Mouse (Mus musculus): ENCODE measurements at regions not wholly inside any gene's neighbourhood (a gene's known extent, or its start where the extent isn't known, plus 50 kb on each side); places are given as distances from the start of the nearest gene placed in this dataset.

GRCm38 (mm10) chr17:82606642-82607175, 608.4 kb upstream of the Pkdcc start:
- Histone ChIP-seq H3K9me3 (ENCODE audit: control insufficient read depth, low read length) (no peaks in the 10 kb centered on the region), H3K9ac (replicated peaks) (no peak overlapping the region), H3K36me3 (replicated peaks; ENCODE audit: control insufficient read depth, insufficient read depth, low read depth) (no peaks in the 10 kb centered on the region), H3K4me1 (replicated peaks; ENCODE audit: control insufficient read depth in 2 of 2, insufficient read depth in 2 of 2, low read length in 1 of 2) (no peaks in the 10 kb centered on the region), H3K27me3 (ENCODE audit: control insufficient read depth, insufficient read depth, low read length) (no peaks in the 10 kb centered on the region), H3K4me2 (ENCODE audit: low read depth) (no peak overlapping the region), H3K27ac (no peak overlapping the region), H3K4me3 (ENCODE audit: insufficient read depth in 1 of 2, low read depth in 2 of 2, low read length in 2 of 2) (no peak overlapping the region)
- WGBS (ENCODE audit: insufficient replicate concordance): 62% methylated on average over 3 of the region's 3 CpGs
- ATAC-seq (ENCODE audit: insufficient read depth) (no peak), DNase-seq (ENCODE audit: low read depth in 3 of 3, low spot score in 3 of 3) (no peak)
- TF ChIP-seq EP300 (IDR thresholded peaks at IDR 0.05; ENCODE audit: low read depth) (no peak), CTCF (IDR thresholded peaks at IDR 0.05; ENCODE audit: low read depth) (no peak)

- no peak for DNase-seq (ENCODE audit: low read depth in 3 of 3, low spot score in 3 of 3)
- H3K27ac ChIP-seq: no peak overlapping the region
- H3K36me3 ChIP-seq (replicated peaks; ENCODE audit: control insufficient read depth, insufficient read depth, low read depth): no peaks in the 10 kb centered on the region
- no peak overlapping the region for H3K4me2 ChIP-seq (ENCODE audit: low read depth)
- no peaks in the 10 kb centered on the region for H3K4me1 ChIP-seq (replicated peaks; ENCODE audit: control insufficient read depth in 2 of 2, insufficient read depth in 2 of 2, low read length in 1 of 2)
- 47% methylated on average over 2 of the region's 2 CpGs for WGBS (ENCODE audit: insufficient replicate concordance)
- no peaks in the 10 kb centered on the region for H3K9me3 ChIP-seq (ENCODE audit: control insufficient read depth, low read length)
- H3K27me3 ChIP-seq (ENCODE audit: control insufficient read depth, insufficient read depth, low read length): no peaks in the 10 kb centered on the region
- no peak overlapping the region for H3K9ac ChIP-seq (replicated peaks)
- H3K4me3 ChIP-seq (ENCODE audit: insufficient read depth in 1 of 2, low read depth in 2 of 2, low read length in 2 of 2): no peak overlapping the region
- no peak for ATAC-seq (ENCODE audit: insufficient read depth)
- no peak for TF ChIP-seq EP300 (IDR thresholded peaks at IDR 0.05; ENCODE audit: low read depth)
- no peak for TF ChIP-seq CTCF (IDR thresholded peaks at IDR 0.05; ENCODE audit: low read depth)
Measured at GRCm38 (mm10) chr17:82583801-82584200, 631.3 kb upstream of the Pkdcc start.

GRCm38 (mm10) chr17:82533521-82533920, 681.6 kb upstream of the Pkdcc start:
- Histone ChIP-seq H3K27ac (no peak overlapping the region), H3K9me3 (ENCODE audit: control insufficient read depth, low read length) (no peaks in the 10 kb centered on the region), H3K4me1 (replicated peaks; ENCODE audit: control insufficient read depth in 2 of 2, insufficient read depth in 2 of 2, low read length in 1 of 2) (no peaks in the 10 kb centered on the region), H3K9ac (replicated peaks) (no peak overlapping the region), H3K27me3 (ENCODE audit: control insufficient read depth, insufficient read depth, low read length) (no peaks in the 10 kb centered on the region), H3K4me3 (ENCODE audit: insufficient read depth in 1 of 2, low read depth in 2 of 2, low read length in 2 of 2) (no peak overlapping the region), H3K36me3 (replicated peaks; ENCODE audit: control insufficient read depth, insufficient read depth, low read depth) (no peaks in the 10 kb centered on the region), H3K4me2 (ENCODE audit: low read depth) (no peak overlapping the region)
- DNase-seq (ENCODE audit: low read depth in 3 of 3, low spot score in 3 of 3): no peak
- TF ChIP-seq EP300 (IDR thresholded peaks at IDR 0.05; ENCODE audit: low read depth) (no peak), CTCF (IDR thresholded peaks at IDR 0.05; ENCODE audit: low read depth) (no peak)
- WGBS (ENCODE audit: insufficient replicate concordance): 49% methylated on average over 5 of the region's 5 CpGs
- ATAC-seq (ENCODE audit: insufficient read depth): no peak

- H3K9ac ChIP-seq (replicated peaks): no peak overlapping the region
- no peaks in the 10 kb centered on the region for H3K36me3 ChIP-seq (replicated peaks; ENCODE audit: control insufficient read depth, insufficient read depth, low read depth)
- no peaks in the 10 kb centered on the region for H3K4me1 ChIP-seq (replicated peaks; ENCODE audit: control insufficient read depth in 2 of 2, insufficient read depth in 2 of 2, low read length in 1 of 2)
- H3K4me2 ChIP-seq (ENCODE audit: low read depth): no peak overlapping the region
- no peak overlapping the region for H3K27ac ChIP-seq
- H3K4me3 ChIP-seq (ENCODE audit: insufficient read depth in 1 of 2, low read depth in 2 of 2, low read length in 2 of 2): no peak overlapping the region
- DNase-seq (ENCODE audit: low read depth in 3 of 3, low spot score in 3 of 3) (no peak), ATAC-seq (ENCODE audit: insufficient read depth) (no peak)
- no peaks in the 10 kb centered on the region for H3K9me3 ChIP-seq (ENCODE audit: control insufficient read depth, low read length)
- no peaks in the 10 kb centered on the region for H3K27me3 ChIP-seq (ENCODE audit: control insufficient read depth, insufficient read depth, low read length)
- TF ChIP-seq CTCF (IDR thresholded peaks at IDR 0.05; ENCODE audit: low read depth): no peak
- no peak for TF ChIP-seq EP300 (IDR thresholded peaks at IDR 0.05; ENCODE audit: low read depth)
Measured at GRCm38 (mm10) chr17:82518129-82518528, 697.0 kb upstream of the Pkdcc start.

GRCm38 (mm10) chr17:82516850-82517249, 698.2 kb upstream of the Pkdcc start:
- DNase-seq (ENCODE audit: low read depth in 3 of 3, low spot score in 3 of 3) (no peak), ATAC-seq (ENCODE audit: insufficient read depth) (no peak)
- Histone ChIP-seq H3K36me3 (replicated peaks; ENCODE audit: control insufficient read depth, insufficient read depth, low read depth) (no peaks in the 10 kb centered on the region), H3K27ac (no peak overlapping the region), H3K4me3 (ENCODE audit: insufficient read depth in 1 of 2, low read depth in 2 of 2, low read length in 2 of 2) (no peak overlapping the region), H3K9ac (replicated peaks) (no peak overlapping the region), H3K4me1 (replicated peaks; ENCODE audit: control insufficient read depth in 2 of 2, insufficient read depth in 2 of 2, low read length in 1 of 2) (no peaks in the 10 kb centered on the region), H3K4me2 (ENCODE audit: low read depth) (no peak overlapping the region), H3K27me3 (ENCODE audit: control insufficient read depth, insufficient read depth, low read length) (no peaks in the 10 kb centered on the region), H3K9me3 (ENCODE audit: control insufficient read depth, low read length) (no peaks in the 10 kb centered on the region)
- no peak for TF ChIP-seq EP300 (IDR thresholded peaks at IDR 0.05; ENCODE audit: low read depth)
- 39% methylated on average over 3 of the region's 3 CpGs for WGBS (ENCODE audit: insufficient replicate concordance)

Data from liver, embryonic 14.5 days (tissue).